Mouse (Mus musculus): ENCODE measurements around the gene Zfp960. TPM values are rescaled to one million over a fixed set of nuclear protein-coding genes. Genes with fewer than 3 reads are reported as not detected.
"Not testable (repeated sequence)": the region's sequence is repeated elsewhere in the genome, so short reads cannot be mapped to it uniquely, and the experiment has no call there.

The Zfp960 gene
- 1 to 10 TPM; 5.8 to 6.4 TPM for total RNA-seq (2021)

DNA sequence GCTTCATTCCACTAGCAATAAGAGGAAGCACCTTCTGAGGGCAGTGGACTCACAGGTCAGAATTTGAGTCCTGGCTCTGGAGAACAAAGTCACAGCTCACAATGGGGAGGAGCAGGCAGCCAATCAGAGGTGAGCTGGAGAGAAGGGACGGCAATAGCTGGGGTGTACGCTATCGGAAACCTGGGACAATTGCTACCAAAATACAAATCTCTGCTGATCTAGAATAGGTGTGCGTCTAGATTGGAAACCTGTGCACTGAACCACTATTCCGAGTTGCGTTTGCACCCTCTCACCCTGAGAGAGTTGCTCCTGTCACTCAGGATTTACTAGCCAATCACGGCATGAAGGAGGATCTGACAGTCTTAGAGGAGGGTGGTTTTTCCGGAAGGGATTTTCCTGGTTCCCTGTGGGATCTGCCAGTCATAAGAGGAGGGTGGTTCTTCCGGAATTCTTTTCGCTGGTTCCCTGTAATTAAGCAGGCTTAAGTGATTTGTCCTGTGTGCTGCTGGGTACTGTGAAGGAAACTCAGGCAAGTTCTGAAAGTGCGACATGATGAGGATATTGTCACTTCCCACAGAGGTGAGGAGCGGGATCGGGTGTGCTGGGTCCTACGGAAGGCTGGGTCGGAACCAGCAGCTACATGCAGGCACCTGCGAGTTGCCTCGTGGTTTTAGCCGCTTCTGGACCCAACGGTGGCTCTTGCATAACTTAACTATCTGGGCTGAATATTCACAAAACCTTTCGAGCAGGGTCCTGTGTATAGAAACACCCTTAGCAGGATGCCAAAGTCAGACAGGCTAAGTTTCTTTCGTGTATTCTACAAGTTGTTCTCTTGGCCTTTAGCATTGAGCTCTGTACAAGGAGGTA is at the start of gene Zfp960:
Gene Zfp960 (plus strand): TSS at position 486 of the 867 bp plus-strand sequence.
- intact Hi-C loops (cut with DNase I): not testable (repeated sequence)
- DNase-seq (ENCODE audit: extremely low spot score in 1 of 2, low spot score in 2 of 2): peak; percentile 83 to 90

DNA sequence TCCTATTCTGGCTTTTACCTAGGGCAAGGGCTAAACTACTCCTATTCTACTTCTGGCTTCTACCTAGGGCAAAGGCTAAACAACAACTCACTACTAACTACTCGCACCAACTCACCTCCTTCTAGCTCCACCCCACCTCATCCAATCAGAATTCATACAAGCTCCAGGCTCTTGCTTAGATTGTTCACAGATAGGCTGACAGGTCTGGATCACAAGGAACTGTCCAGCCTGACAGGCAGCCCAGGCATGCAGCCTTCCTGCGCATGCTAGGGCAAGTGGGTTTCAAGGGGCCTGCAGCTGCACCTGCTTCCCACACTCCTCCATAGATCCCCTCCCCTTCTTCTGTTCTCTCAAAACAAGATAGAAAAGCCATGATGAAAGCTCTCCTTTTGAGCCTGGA is 45.8 kb upstream of the Zfp960 start:
- DNase-seq (ENCODE audit: extremely low spot score in 1 of 2, low spot score in 2 of 2); intact Hi-C loops (cut with DNase I): not testable (repeated sequence)

DNA sequence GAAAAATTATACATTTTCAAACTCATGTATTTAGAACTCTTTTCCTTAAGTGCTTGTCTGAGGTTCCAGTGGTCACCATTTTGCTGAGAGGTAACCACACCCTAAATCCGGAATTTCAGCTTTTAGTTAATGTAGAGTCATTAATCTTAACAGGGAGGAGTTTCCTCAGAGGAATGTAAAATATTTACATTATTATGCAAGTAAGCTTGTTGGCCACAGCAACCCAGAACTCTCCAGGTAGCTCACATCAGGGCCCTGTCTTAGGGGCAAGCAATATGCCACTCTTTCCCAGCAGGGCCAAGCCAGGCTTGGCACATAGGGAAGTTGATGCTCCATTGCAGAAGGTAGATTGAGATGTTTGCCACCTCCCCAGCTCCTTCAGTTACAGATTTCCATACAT is 4.3 kb upstream of the Zfp960 start:
- intact Hi-C loops (cut with DNase I); DNase-seq (ENCODE audit: extremely low spot score in 1 of 2, low spot score in 2 of 2): not testable (repeated sequence)

DNA sequence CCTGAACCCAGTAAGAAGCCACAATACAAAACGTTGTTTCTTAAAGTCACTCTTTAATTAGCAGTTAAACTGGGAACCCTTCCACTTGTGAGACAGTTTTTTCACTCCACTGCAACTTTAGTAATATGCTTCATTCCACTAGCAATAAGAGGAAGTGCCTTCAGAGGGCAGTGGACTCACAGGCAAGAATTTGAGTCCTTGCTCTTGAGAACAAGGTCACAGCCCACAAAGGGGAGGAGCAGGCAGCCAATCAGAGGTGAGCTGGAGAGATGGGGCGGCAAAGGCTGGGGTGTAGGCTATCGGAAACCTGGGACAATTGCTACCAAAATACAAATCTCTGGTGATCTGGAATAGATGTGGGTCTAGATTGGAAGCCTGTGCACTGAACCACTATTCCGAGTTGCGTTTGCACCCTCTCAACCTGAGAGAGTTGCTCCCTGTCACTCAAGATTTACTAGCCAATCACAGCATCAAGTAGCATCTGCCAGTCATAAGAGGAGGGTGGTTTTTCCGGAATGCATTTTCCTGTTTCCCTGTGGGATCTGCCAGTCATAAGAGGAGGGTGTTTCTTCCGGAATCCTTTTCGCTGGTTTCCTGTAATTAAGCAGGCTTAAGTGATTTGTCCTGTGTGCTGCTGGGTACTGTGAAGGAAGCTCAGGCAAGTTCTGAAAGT is 57.1 kb downstream of the Zfp960 start, which contains the start of gene Zfp97:
Gene Zfp97 (plus strand): TSS at position 586 of the 673 bp plus-strand sequence.
- intact Hi-C loops (cut with DNase I); DNase-seq (ENCODE audit: extremely low spot score in 1 of 2, low spot score in 2 of 2): not testable (repeated sequence)

Other genes starting within 250 kb of the Zfp960 start
- 1 to 10 TPM; 2.3 to 4.5 TPM for gene Zfp97, start 57.3 kb downstream of the Zfp960 start, total RNA-seq (2021)